ENCODE assay signal across 20 mouse cellular contexts in the genomic region with DNA sequence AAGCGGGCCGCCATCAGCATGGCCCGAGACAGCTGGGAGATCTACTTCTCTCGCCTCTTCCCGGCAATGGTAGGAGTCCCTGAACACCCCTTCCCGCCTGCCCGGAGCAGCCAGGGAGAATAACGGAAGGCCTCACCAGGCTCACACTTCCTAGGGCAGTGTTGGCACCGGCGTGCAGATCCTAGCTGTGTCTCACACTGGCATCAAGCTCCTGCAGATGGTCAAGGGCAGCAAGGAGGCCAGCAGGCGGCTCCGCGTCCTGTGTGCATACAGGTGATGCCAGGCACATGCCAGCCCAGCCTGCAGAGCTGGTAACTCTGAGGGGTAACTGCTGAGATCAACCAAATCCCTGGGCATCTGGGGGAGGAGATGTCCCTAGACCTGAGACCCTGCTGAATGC. TPM values are rescaled to one million over a fixed set of nuclear protein-coding genes. Genes with fewer than 3 reads are reported as not detected.
"Had no signal": no experiment of that assay in that cellular context is flagged by ENCODE, and none has a peak within 500 bp of the region (broad histone marks: within the 10 kb centered on the region; RNA-seq: fewer than 3 reads in every experiment).

No protein-coding gene starts in this region.

- H3K27me3 ChIP-seq: stomach, embryonic 15.5 days had no signal

- H3K4me2 ChIP-seq: limb, embryonic 13.5 days; lung, embryonic 14.5 days; midbrain, embryonic 13.5 days; stomach, embryonic 15.5 days had no signal

- H3K27ac ChIP-seq: limb, embryonic 10.5 days; limb, embryonic 13.5 days; liver, embryonic 14.5 days; macrophage; midbrain, embryonic 10.5 days; midbrain, embryonic 13.5 days; stomach, embryonic 15.5 days had no signal

- H3K4me3 ChIP-seq: limb, embryonic 10.5 days; limb, embryonic 13.5 days; megakaryocyte, embryonic 14.5 days; midbrain, embryonic 10.5 days; midbrain, embryonic 13.5 days; stomach, embryonic 15.5 days had no signal

- DNase-seq: kidney, adult 2 months; kidney, postnatal 10 days; kidney, postnatal 36 days; liver; liver, postnatal 0 days; lung, embryonic 14.5 days; right cerebral cortex, adult 18-20 months; right cerebral cortex, postnatal 14 days; right cerebral cortex, postnatal 4 days; thymus, postnatal 25 days had no signal

- H3K36me3 ChIP-seq: limb, embryonic 10.5 days; limb, embryonic 13.5 days; midbrain, embryonic 10.5 days; midbrain, embryonic 13.5 days; stomach, embryonic 15.5 days had no signal

- H3K9me3 ChIP-seq: limb, embryonic 10.5 days; limb, embryonic 13.5 days; megakaryocyte, embryonic 14.5 days; midbrain, embryonic 10.5 days; midbrain, embryonic 13.5 days; stomach, embryonic 15.5 days had no signal

- H3K9ac ChIP-seq: limb, embryonic 13.5 days; liver, embryonic 14.5 days; liver, postnatal 0 days; lung, embryonic 14.5 days; midbrain, embryonic 13.5 days; stomach, embryonic 15.5 days had no signal

- ATAC-seq: liver, postnatal 0 days; lung, postnatal 0 days; midbrain, embryonic 13.5 days; midbrain, embryonic 16.5 days had no signal

RNA-seq across cellular contexts. Expression of gene Myo15, which starts 38.1 kb away (rescaled TPM):
- polyA plus RNA-seq: macrophage had no signal
